Mouse (Mus musculus): Measurements from ENCODE around the gene Gpr61.

- TF ChIP-seq CTCF (IDR thresholded peaks at IDR 0.05; ENCODE audit: low read depth) (no peak), EP300 (IDR thresholded peaks at IDR 0.05; ENCODE audit: low read depth) (no peak)
These were observed 8.0 kb downstream of the Gpr61 start for GRCm38 (mm10) chr3:108146671-108147070.
